Mouse (Mus musculus) liver, postnatal 0 days (tissue): ENCODE data around the gene Rims3.

Experiments
- CTCF ChIP-seq: sonication (generic); IDR thresholded peaks from 2 replicates; pipeline ENCODE4 v1.5.1; 2016; ENCODE audit warnings: antibody characterized with exemption, low read depth
- EP300 ChIP-seq: IDR thresholded peaks from 2 replicates; pipeline ENCODE4 v1.6.1; 2016; ENCODE audit warnings: antibody characterized with exemption, low read depth, mild to moderate bottlenecking

- TF ChIP-seq CTCF (no peak), EP300 (no peak)
Observed at GRCm38 (mm10) chr4:120904533-120904932, 49.9 kb downstream of the Rims3 start.
